Mouse (Mus musculus): ENCODE results near the gene Wdr72.

Gene Wdr72

GRCm38 (mm10) chr9:74109761-74110460 lies at the start of gene Wdr72:
TSS of gene Wdr72 (plus strand) at chr9:74110356.
- DNase-seq (ENCODE audit: low read depth in 2 of 2, low spot score in 2 of 2) = no peak

DNA sequence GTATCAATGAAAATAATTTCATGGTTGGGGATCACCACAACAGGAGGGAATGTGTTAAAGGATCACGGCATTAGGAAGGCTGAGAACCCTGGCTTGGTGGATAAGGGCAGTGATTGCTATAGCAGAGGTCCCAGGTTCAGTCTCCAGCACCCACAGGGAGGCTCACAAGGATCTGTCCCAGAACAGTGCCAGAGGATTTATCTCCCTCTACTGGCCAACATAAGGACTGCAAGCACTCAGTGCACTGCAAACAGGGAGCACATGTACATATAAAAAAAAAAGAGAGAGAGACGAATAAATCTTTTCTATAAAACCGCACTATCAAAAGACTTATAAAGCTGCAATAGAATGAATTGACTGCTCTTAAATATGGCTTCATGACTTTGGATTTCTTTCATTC lies 43.9 kb upstream of the Wdr72 start:
- DNase-seq (ENCODE audit: low read depth in 2 of 2, low spot score in 2 of 2) = no peak

- DNase-seq (ENCODE audit: low read depth in 2 of 2, low spot score in 2 of 2) = no peak
These were observed 43.4 kb upstream of the Wdr72 start for GRCm38 (mm10) chr9:74066766-74067165.

- no peak for DNase-seq (ENCODE audit: low read depth in 2 of 2, low spot score in 2 of 2)
These were observed 34.2 kb upstream of the Wdr72 start for GRCm38 (mm10) chr9:74075958-74076357.

GRCm38 (mm10) chr9:74078458-74078857 lies 31.7 kb upstream of the Wdr72 start:
- no peak for DNase-seq (ENCODE audit: low read depth in 2 of 2, low spot score in 2 of 2)

- no peak for DNase-seq (ENCODE audit: low read depth in 2 of 2, low spot score in 2 of 2)
These were observed 29.9 kb upstream of the Wdr72 start for GRCm38 (mm10) chr9:74080241-74080640.

DNA sequence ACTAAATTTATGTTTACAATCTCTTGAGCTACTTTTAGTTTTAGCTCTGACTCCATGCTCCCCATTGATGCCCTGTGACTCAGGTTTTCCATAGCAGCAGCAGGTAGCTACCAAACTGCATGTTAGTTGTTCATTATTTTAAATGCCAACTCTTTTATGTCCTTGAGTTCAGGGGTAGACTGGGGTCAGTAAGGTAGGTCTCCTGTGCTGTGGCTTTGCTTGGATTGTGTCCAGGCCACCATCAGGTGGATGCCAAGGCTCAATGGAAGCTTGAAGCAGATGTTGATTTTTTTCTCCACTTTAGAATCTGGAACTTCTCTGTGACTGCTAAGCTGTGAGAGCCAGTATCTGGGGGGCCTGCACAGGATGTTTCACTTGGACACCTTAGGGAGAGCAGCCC lies 8.6 kb upstream of the Wdr72 start:
- no peak for DNase-seq (ENCODE audit: low read depth in 2 of 2, low spot score in 2 of 2)

DNA sequence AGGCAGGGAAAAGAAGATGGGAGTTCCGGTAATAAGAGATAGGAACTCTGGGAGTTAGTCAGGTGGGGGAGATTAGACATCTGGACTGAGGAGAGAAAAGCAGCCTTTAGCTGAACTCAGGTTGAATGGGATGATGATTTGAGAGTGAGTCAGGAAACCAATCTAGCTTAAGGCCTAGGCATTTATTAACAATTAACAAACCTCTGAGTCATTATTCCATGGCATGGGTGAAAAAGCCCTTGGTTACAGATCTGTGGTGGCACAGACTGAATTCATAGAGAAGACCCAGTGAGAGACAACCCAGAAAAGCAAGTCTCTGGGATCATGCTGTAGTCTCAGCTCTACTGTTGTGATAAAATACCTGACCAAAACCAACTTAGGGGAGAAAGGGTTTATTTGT lies 7.5 kb upstream of the Wdr72 start:
- no peak for DNase-seq (ENCODE audit: low read depth in 2 of 2, low spot score in 2 of 2)

- no peak for DNase-seq (ENCODE audit: low read depth in 2 of 2, low spot score in 2 of 2)
These were observed 283 bp downstream of the Wdr72 start for GRCm38 (mm10) chr9:74110461-74110816.

GRCm38 (mm10) chr9:74112526-74112925 lies 2.4 kb downstream of the Wdr72 start:
- DNase-seq (ENCODE audit: low read depth in 2 of 2, low spot score in 2 of 2) = no peak

DNA sequence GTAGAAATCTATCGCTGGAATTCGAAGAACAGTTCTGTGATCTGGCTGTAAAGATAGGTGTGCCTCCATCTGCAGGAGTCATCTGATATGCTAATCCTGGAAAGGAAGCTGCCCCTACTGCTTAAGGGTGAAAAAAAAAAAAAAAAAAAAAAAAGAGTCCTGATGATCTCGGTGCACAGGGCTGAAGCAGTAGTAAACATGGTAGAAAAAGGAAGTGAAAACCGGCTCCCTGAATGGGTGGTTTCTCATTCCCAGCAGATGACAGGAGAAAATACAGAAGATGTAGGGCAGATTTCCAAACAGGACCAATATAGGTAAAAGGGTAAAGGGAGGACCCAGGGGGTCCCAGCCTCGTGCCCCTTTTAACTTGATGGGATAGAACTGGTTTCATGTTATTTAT lies 16.1 kb downstream of the Wdr72 start:
- DNase-seq (ENCODE audit: low read depth in 2 of 2, low spot score in 2 of 2) = no peak

DNA sequence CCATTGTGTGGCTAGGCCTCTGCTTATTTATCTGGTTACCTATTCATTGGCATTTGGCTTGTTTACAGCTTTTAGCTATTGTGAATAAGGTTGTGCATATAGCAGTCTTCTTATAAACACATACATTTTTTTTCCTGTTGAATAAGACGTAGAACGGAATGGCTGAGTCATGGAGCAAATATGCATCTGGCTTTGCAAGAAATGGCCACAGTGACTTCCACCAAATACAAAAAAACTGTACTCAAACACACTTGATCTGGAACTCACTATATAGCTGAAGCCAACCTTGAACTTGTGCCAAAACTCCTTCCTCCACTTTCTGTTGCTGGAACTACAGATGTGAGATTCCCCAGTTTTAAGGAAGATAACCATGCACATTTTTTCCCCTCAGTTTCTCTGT lies 23.9 kb downstream of the Wdr72 start:
- DNase-seq (ENCODE audit: low read depth in 2 of 2, low spot score in 2 of 2) = no peak

GRCm38 (mm10) chr9:74141864-74142263 lies 31.7 kb downstream of the Wdr72 start:
- no peak for DNase-seq (ENCODE audit: low read depth in 2 of 2, low spot score in 2 of 2)

DNA sequence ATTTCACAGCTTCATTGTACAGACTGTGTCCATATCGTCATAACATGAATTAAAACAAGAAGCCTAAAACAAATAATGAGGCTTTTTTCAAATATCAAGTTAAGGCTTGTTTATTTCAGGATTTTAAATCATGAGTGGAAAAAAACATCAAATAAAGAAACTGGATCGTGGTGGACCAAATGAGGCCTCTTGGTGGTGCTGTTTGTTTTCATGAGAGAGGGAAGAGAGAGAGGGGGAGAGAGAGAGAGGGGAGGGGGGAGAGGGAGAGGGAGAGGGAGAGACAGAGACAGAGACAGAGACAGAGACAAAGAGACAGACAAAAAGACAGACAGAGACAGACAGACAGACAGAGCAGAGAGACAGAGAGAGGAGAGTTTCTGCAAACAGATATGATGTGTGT lies 32.5 kb downstream of the Wdr72 start:
- DNase-seq (ENCODE audit: low read depth in 2 of 2, low spot score in 2 of 2) = no peak

- no peak for DNase-seq (ENCODE audit: low read depth in 2 of 2, low spot score in 2 of 2)
These were observed 35.0 kb downstream of the Wdr72 start for GRCm38 (mm10) chr9:74145203-74145602.

GRCm38 (mm10) chr9:74148306-74148705 lies 38.1 kb downstream of the Wdr72 start:
- DNase-seq (ENCODE audit: low read depth in 2 of 2, low spot score in 2 of 2) = no peak

DNA sequence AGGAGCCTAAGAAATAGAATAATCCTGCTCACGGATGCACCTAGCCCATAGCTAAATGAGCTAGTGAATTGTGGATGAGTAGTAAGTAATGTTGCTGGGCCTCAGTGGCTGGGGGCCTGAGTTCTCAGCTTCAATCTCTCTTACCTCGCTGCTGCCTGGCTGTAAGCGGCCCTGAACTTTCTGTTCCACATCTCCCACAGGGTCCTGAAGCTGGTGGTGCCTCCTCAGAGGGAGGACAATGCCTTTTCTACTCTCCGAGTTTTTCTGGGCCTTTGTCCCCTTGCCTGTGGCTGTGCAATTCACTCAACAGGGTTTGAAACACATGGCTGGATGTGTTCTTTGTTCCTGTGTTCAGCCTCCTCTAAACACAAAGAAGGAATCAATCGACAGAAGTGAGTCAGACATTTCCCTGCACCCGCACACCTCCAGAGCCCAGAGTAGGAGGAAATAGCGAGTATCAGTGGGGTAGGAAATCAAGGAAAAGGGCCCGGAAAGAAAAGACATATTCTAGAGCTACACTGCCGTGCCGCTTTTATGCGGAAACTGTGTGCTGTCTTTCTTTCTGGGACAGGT lies 50.3 kb downstream of the Wdr72 start:
- no peak for DNase-seq (ENCODE audit: low read depth in 2 of 2, low spot score in 2 of 2)

GRCm38 (mm10) chr9:74165697-74166096 lies 55.5 kb downstream of the Wdr72 start:
- no peak for DNase-seq (ENCODE audit: low read depth in 2 of 2, low spot score in 2 of 2)

DNA sequence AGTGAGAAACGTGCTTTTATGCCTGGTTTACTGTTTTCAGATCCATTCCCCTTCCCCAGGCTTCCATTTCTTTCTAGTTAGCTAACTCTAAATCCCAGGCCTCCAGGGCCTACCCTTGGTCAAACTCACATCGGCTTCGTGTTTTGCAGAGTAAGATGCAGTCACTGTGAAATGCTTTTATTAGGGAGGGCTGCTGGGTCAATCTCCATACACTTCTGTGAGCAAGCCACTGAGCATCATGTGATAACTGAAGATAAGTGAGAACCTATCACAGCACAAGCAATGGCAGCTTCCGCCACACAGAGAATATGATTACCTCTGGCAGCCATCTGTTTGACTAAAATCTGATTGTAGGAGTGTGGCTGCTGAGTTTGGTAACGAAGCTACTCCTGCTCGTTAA lies 59.7 kb downstream of the Wdr72 start:
- DNase-seq (ENCODE audit: low read depth in 2 of 2, low spot score in 2 of 2) = no peak

- DNase-seq (ENCODE audit: low read depth in 2 of 2, low spot score in 2 of 2) = no peak
These were observed 76.7 kb downstream of the Wdr72 start for GRCm38 (mm10) chr9:74186748-74187400.

GRCm38 (mm10) chr9:74187401-74188029 lies 77.4 kb downstream of the Wdr72 start:
- no peak for DNase-seq (ENCODE audit: low read depth in 2 of 2, low spot score in 2 of 2)

GRCm38 (mm10) chr9:74194898-74195297 lies 84.7 kb downstream of the Wdr72 start:
- DNase-seq (ENCODE audit: low read depth in 2 of 2, low spot score in 2 of 2) = no peak
